Mouse (Mus musculus) CD4-positive naive resting alpha-beta T cell, adult 76 days (primary cell): ENCODE measurements around the gene Ldlrad3. TPM values are rescaled to one million over a fixed set of nuclear protein-coding genes. Genes with fewer than 3 reads are reported as not detected.

Source experiments
- total RNA-seq: library from RNA; stranded (reverse); gene quantifications from one replicate; pipeline ENCODE4 v1.2.4, GENCODE M21; 2023

Ldlrad3 gene
- total RNA-seq, result 1.6 TPM

GRCm38 (mm10) chr2:102185951-102186561 is at the start of gene Ldlrad3:
Ldlrad3 (minus strand) TSS chr2:102186385.

Other genes starting within 250 kb of the Ldlrad3 start
- 47.6 TPM for gene Trim44, start 221.4 kb upstream of the Ldlrad3 start, total RNA-seq